Mouse (Mus musculus) MEL (cell line): ENCODE results near the gene Zfp420. TPM values are rescaled to one million over a fixed set of nuclear protein-coding genes. Genes with fewer than 3 reads are reported as not detected.

Experiments used
- DNase-seq: peaks from one replicate; pipeline ENCODE4 v3.0.0; 2011; ENCODE audit warnings: low read depth, low spot score
- H3K27ac ChIP-seq: 2 replicates; pipeline ENCODE4 v1.5.1; 2012; ENCODE audit warnings: low read depth, mild to moderate bottlenecking, control low read depth, low read length, moderate library complexity; ENCODE audit not compliant: control insufficient read depth
- H3K27me3 ChIP-seq, 2 experiments: fragments of 150-350 bp in 1 of 2; sonication (generic) in 1 of 2; 2 replicates each; pipeline ENCODE4 v1.6.1; 2012; ENCODE audit warnings: low read length in 2 of 2, mild to moderate bottlenecking in 2 of 2, improper control_type of control experiment in 1 of 2, moderate library complexity in 1 of 2; ENCODE audit not compliant: insufficient read depth in 2 of 2, control insufficient read depth in 1 of 2
- H3K36me3 ChIP-seq, 2 experiments: 2 replicates each; pipeline ENCODE4 v1.6.1; 2012 to 2014; ENCODE audit warnings: low read length in 2 of 2, improper control_type of control experiment in 1 of 2, inconsistent platforms in 1 of 2, mild to moderate bottlenecking in 1 of 2; ENCODE audit not compliant: insufficient read depth in 2 of 2, control insufficient read depth in 1 of 2
- H3K4me1 ChIP-seq, 2 experiments: fragments of 150-350 bp in 1 of 2; sonication (generic) in 1 of 2; 2 replicates each; pipeline ENCODE4 v1.6.1; 2012; ENCODE audit warnings: low read length in 2 of 2, improper control_type of control experiment in 1 of 2, mild to moderate bottlenecking in 1 of 2; ENCODE audit not compliant: insufficient read depth in 2 of 2, control insufficient read depth in 1 of 2
- H3K4me3 ChIP-seq, 2 experiments: fragments of 150-350 bp in 1 of 2; sonication (generic) in 1 of 2; 2 replicates each; pipeline ENCODE4 v1.5.1; 2012; ENCODE audit warnings: low read depth in 2 of 2, low read length in 2 of 2, mild to moderate bottlenecking in 2 of 2, moderate library complexity in 2 of 2, control low read depth in 1 of 2, improper control_type of control experiment in 1 of 2; ENCODE audit not compliant: control insufficient read depth in 1 of 2, insufficient read depth in 1 of 2
- H3K79me2 ChIP-seq: 2 replicates; pipeline ENCODE4 v1.6.1; 2012; ENCODE audit warnings: mild to moderate bottlenecking, low read length, moderate library complexity; ENCODE audit not compliant: control insufficient read depth, poor library complexity, insufficient read depth
- H3K9ac ChIP-seq: 2 replicates; pipeline ENCODE4 v1.6.1; 2012; ENCODE audit warnings: low read depth, mild to moderate bottlenecking, control low read depth, low read length, moderate library complexity; ENCODE audit not compliant: control insufficient read depth, poor library complexity, severe bottlenecking
- H3K9me3 ChIP-seq: fragments of 150-350 bp; sonication (generic); replicated peaks from 2 replicates; pipeline ENCODE4 v1.6.1; 2012; ENCODE audit warnings: mild to moderate bottlenecking, low read length, improper control_type of control experiment, moderate library complexity; ENCODE audit not compliant: insufficient read depth
- CHD1 ChIP-seq: IDR thresholded peaks from 2 replicates; pipeline ENCODE4 v1.6.1; 2012; ENCODE audit warnings: low read depth, mild to moderate bottlenecking, inconsistent platforms, low read length, improper control_type of control experiment
- CHD2 ChIP-seq: IDR thresholded peaks from 2 replicates; pipeline ENCODE4 v1.6.1; 2011; ENCODE audit warnings: low read length, improper control_type of control experiment
- CTCF ChIP-seq, 3 experiments: IDR thresholded peaks in 2 of 3; conservative IDR thresholded peaks in 1 of 3; 2 replicates each; pipeline ENCODE4 v1.5.1; 2011 to 2012; ENCODE audit warnings: low read length in 3 of 3, low read depth in 2 of 3, mild to moderate bottlenecking in 2 of 3, improper control_type of control experiment in 1 of 3, inconsistent platforms in 1 of 3, mixed read lengths in 1 of 3, moderate library complexity in 1 of 3; ENCODE audit not compliant: control insufficient read depth in 1 of 3, insufficient read depth in 1 of 3, poor library complexity in 1 of 3, severe bottlenecking in 1 of 3
- ELF1 ChIP-seq: IDR thresholded peaks from 2 replicates; pipeline ENCODE4 v1.6.1; 2014; ENCODE audit warnings: low read depth, mild to moderate bottlenecking, inconsistent platforms, low read length, improper control_type of control experiment, moderate library complexity
- ETS1 ChIP-seq: IDR thresholded peaks from 2 replicates; pipeline ENCODE4 v1.6.1; 2012; ENCODE audit warnings: low read depth, mild to moderate bottlenecking, inconsistent platforms, low read length, improper control_type of control experiment, moderate library complexity
- GABPA ChIP-seq: IDR thresholded peaks from 2 replicates; pipeline ENCODE4 v1.6.1; 2012; ENCODE audit warnings: low read depth, mild to moderate bottlenecking, inconsistent platforms, low read length, improper control_type of control experiment, moderate library complexity
- GATA1 ChIP-seq: IDR thresholded peaks from 2 replicates; pipeline ENCODE4 v1.6.1; 2011; ENCODE audit warnings: low read depth, low read length, improper control_type of control experiment
- KAT2A ChIP-seq: conservative IDR thresholded peaks from 2 replicates; pipeline ENCODE4 v1.6.1; 2012; ENCODE audit warnings: low read depth, low read length, improper control_type of control experiment, inconsistent platforms
- MAFK ChIP-seq: IDR thresholded peaks from 2 replicates; pipeline ENCODE4 v1.6.1; 2011; ENCODE audit warnings: low read depth, mild to moderate bottlenecking, low read length, improper control_type of control experiment, borderline replicate concordance
- NELFE ChIP-seq: IDR thresholded peaks from 2 replicates; pipeline ENCODE4 v1.6.1; 2011; ENCODE audit warnings: low read depth, low read length, improper control_type of control experiment
- POLR2AphosphoS5 ChIP-seq: IDR thresholded peaks from 2 replicates; pipeline ENCODE4 v1.6.1; 2012; ENCODE audit warnings: low read depth, borderline replicate concordance, mild to moderate bottlenecking, inconsistent platforms, low read length, moderate library complexity, mixed read lengths
- RAD21 ChIP-seq: IDR thresholded peaks from 2 replicates; pipeline ENCODE4 v1.6.1; 2011; ENCODE audit warnings: mild to moderate bottlenecking, low read depth, low read length, improper control_type of control experiment
- SIN3A ChIP-seq: IDR thresholded peaks from 2 replicates; pipeline ENCODE4 v1.6.1; 2012; ENCODE audit warnings: low read length, improper control_type of control experiment, inconsistent platforms
- TBP ChIP-seq: IDR thresholded peaks from 2 replicates; pipeline ENCODE4 v1.8.0; 2011; ENCODE audit warnings: low read depth, low read length, improper control_type of control experiment
- USF2 ChIP-seq, 2 experiments: IDR thresholded peaks; 2 replicates each; pipeline ENCODE4 v1.6.1; 2011 to 2012; ENCODE audit warnings: improper control_type of control experiment in 2 of 2, low read length in 2 of 2, borderline replicate concordance in 1 of 2, inconsistent platforms in 1 of 2, low read depth in 1 of 2, mild to moderate bottlenecking in 1 of 2; ENCODE audit not compliant: insufficient read depth in 1 of 2
- ZC3H11A ChIP-seq: IDR thresholded peaks from 2 replicates; pipeline ENCODE4 v1.6.1; 2012; ENCODE audit warnings: low read depth, mild to moderate bottlenecking, inconsistent platforms, low read length, improper control_type of control experiment
- ZNF384 ChIP-seq: IDR thresholded peaks from 2 replicates; pipeline ENCODE4 v1.6.1; 2012; ENCODE audit warnings: low read depth, mild to moderate bottlenecking, inconsistent platforms, low read length, improper control_type of control experiment
- polyA plus RNA-seq, 2 experiments: library from polyadenylated mRNA; stranded (reverse) in 1 of 2; unstranded in 1 of 2; fragments of >175 nt in 1 of 2; fragments of >200 nt in 1 of 2; gene quantifications; 2 replicates each; pipeline versions ENCODE4 v1.2.1 to v1.2.4; 2012; ENCODE audit warnings: low replicate concordance in 2 of 2, low read depth in 1 of 2; ENCODE audit not compliant: insufficient read length in 2 of 2, insufficient read depth in 1 of 2, missing spikeins in 1 of 2
- total RNA-seq: library from RNA; depleted of rRNA; stranded (reverse); fragments of 300-350 nt; gene quantifications from 2 replicates; pipeline ENCODE4 v1.2.3, GENCODE M21; 2012

Zfp420 gene
- total and polyA plus RNA-seq, 3 experiments = 3.2 to 4.2 TPM; not detected in 1

DNA sequence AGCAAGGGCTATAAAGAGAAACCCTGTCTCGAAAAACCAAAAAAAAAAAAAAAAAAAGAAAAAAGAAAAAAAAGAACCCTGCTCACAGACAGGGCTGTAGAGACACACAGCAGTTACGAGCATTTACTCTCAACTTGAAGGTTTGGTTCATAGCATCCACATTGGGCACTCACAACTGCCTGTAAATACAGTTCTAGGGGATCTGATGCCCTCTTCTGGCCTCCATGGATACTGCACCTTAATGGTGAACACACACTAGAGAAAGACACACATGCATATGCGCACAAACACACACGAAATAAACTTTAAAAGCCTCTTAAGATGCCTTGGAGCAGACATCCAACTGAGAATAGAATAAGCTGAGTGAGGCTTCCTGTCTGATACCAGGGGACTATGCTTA, 38.6 kb downstream of the Zfp420 start:
- Histone ChIP-seq H3K27ac (no peak overlapping the region), H3K36me3 (peaks cover 0 to 12% of the 10 kb centered on the region in 2 experiments; a peak in 2 of 4 replicates), H3K27me3 (no peaks in the 10 kb centered on the region), H3K9ac (no peak overlapping the region), H3K4me1 (no peaks in the 10 kb centered on the region), H3K79me2 (no peaks in the 10 kb centered on the region), H3K4me3 (no peak overlapping the region), H3K9me3 (no peaks in the 10 kb centered on the region)
- DNase-seq = no peak
- 0 out of 6 replicates have a peak, but pooled peaks of 1 of the 3 experiments have one; percentile 7 for TF ChIP-seq CTCF (IDR thresholded peaks at IDR 0.05 in 2 of 3, conservative IDR thresholded peaks at IDR 0.05 in 1 of 3; ENCODE audit: control insufficient read depth in 1 of 3, insufficient read depth in 1 of 3, low read depth in 2 of 3, low read length in 3 of 3, poor library complexity in 1 of 3, severe bottlenecking in 1 of 3)
- no peak for TF ChIP-seq ZNF384

DNA sequence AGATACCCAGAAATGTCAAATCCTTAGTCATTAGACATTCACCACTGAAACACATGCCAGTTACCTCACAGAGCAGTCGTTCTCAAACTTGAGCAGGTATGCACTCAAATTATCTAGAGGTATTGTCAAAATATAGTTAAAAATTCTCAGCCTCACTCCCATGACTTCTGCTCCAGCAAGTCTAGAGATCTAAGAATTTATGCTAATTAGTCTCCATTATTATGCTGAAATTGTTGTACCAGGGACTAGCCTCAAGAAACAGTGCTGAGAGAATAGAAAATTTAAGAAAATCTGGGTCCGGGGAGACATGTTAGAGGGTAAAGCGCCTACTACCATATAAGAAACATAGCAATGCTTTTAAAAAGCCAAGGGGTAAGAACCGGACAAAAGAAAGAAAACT, 44.3 kb downstream of the Zfp420 start:
- Histone ChIP-seq H3K9ac (no peak overlapping the region), H3K9me3 (no peaks in the 10 kb centered on the region), H3K4me3 (no peak overlapping the region), H3K36me3 (peaks cover 0 to 2% of the 10 kb centered on the region in 2 experiments; a peak in 2 of 4 replicates), H3K4me1 (peaks cover 0 to 5% of the 10 kb centered on the region in 2 experiments; a peak in 1 of 4 replicates), H3K79me2 (no peaks in the 10 kb centered on the region), H3K27me3 (no peaks in the 10 kb centered on the region), H3K27ac (no peak overlapping the region)
- TF ChIP-seq CHD1 = no peak
- no peak for TF ChIP-seq ZC3H11A
- TF ChIP-seq GATA1 = no peak
- no peak for TF ChIP-seq USF2 (IDR thresholded peaks at IDR 0.05; ENCODE audit: borderline replicate concordance in 1 of 2, insufficient read depth in 1 of 2, low read depth in 1 of 2, low read length in 2 of 2)
- no peak for TF ChIP-seq RAD21
- TF ChIP-seq GABPA = no peak
- TF ChIP-seq KAT2A = no peak
- no peak for TF ChIP-seq TBP
- TF ChIP-seq POLR2AphosphoS5 = no peak
- TF ChIP-seq ELF1 = no peak
- TF ChIP-seq SIN3A = no peak
- no peak for TF ChIP-seq NELFE
- TF ChIP-seq MAFK = no peak
- TF ChIP-seq CHD2 = no peak
- TF ChIP-seq ETS1 = no peak
- no peak for DNase-seq
